9 mouse cellular contexts compared by ENCODE assay signal in genomic region chr10:75062189-75062561, GRCm38 (mm10). TPM values are rescaled to one million over a fixed set of nuclear protein-coding genes. Genes with fewer than 3 reads are reported as not detected.
DNase-seq lines count a peak whose midpoint lies in the region; ATAC-seq and TF ChIP-seq lines count a peak whose summit lies in the region.
"Had no signal": no experiment of that assay in that cellular context is flagged by ENCODE, and none has a peak within 500 bp of the region (broad histone marks: within the 10 kb centered on the region; RNA-seq: fewer than 3 reads in every experiment).

No protein-coding gene starts in this region.

- no peak for DNase-seq in left cerebral cortex, adult 2 months (ENCODE audit: extremely low spot score in 1 of 2, low spot score in 2 of 2)
- no peak for DNase-seq in left cerebral cortex, adult 11 months (ENCODE audit: low spot score)
- DNase-seq in heart, postnatal 14 days: peak; percentile 19 to 33
- DNase-seq in limb, embryonic 11.5 days (ENCODE audit: low spot score): peak; percentile 32
- DNase-seq in adrenal gland, adult 8-10 months: no peak
- DNase-seq in embryo, embryonic 10 days (ENCODE audit: low spot score): no peak

- H3K27me3 ChIP-seq in limb, embryonic 11.5 days (ENCODE audit: control insufficient read depth, insufficient read depth, low read length): 0 out of 2 replicates have a peak, but pooled peaks cover 2% of the 10 kb centered on the region
- no peaks in the 10 kb centered on the region for H3K27me3 ChIP-seq in midbrain, embryonic 16.5 days (ENCODE audit: control insufficient read depth, insufficient read depth, low read depth, low read length)

- TF ChIP-seq CTCF in left cerebral cortex, adult 2 months (IDR thresholded peaks at IDR 0.05): no peak

- WGBS in limb, embryonic 11.5 days: 19% methylated on average over 6 of the region's 6 CpGs
- 10% methylated on average over 6 of the region's 6 CpGs for WGBS in midbrain, embryonic 16.5 days

- intact Hi-C loops in left cerebral cortex, adult 2 months (cut with DNase I): loop anchor here (10.0 kb wide), 1 partner anchor 53 kb away; no protein-coding TSS in a partner anchor
- intact Hi-C loops in heart, postnatal 14 days (cut with DNase I): loop anchor here (5.0 kb wide), 1 partner anchor 40 kb away; no protein-coding TSS in a partner anchor

- H3K4me3 ChIP-seq in left cerebral cortex, adult 2 months: peak overlapping the region; percentile 87
- peak overlapping the region; percentile 82 for H3K4me3 ChIP-seq in limb, embryonic 11.5 days (ENCODE audit: low read depth, low read length)
- peak overlapping the region; percentile 85 for H3K4me3 ChIP-seq in midbrain, embryonic 16.5 days (ENCODE audit: low read depth, low read length)

- ATAC-seq in common myeloid progenitor, adult 5-6 weeks (replicated peaks; ENCODE audit: low read depth, poor library complexity, severe bottlenecking): peak; percentile 14; the same call in 1 of the 2 replicates
- ATAC-seq in limb, embryonic 11.5 days (ENCODE audit: insufficient number of reproducible peaks, low FRiP score, low TSS enrichment, low read depth): no peak
- no peak for ATAC-seq in midbrain, embryonic 16.5 days

- no peaks in the 10 kb centered on the region for H3K36me3 ChIP-seq in limb, embryonic 11.5 days (ENCODE audit: control insufficient read depth, insufficient read depth, low read length)
- no peaks in the 10 kb centered on the region for H3K36me3 ChIP-seq in midbrain, embryonic 16.5 days (ENCODE audit: control insufficient read depth, insufficient read depth, low read length)

- no peak overlapping the region for H3K27ac ChIP-seq in left cerebral cortex, adult 2 months
- H3K27ac ChIP-seq in limb, embryonic 11.5 days (replicated peaks; ENCODE audit: low read depth, low read length): no peak overlapping the region
- no peak overlapping the region for H3K27ac ChIP-seq in midbrain, embryonic 16.5 days (ENCODE audit: low read length)

- H3K4me2 ChIP-seq in limb, embryonic 11.5 days (ENCODE audit: low read depth, severe bottlenecking): peak overlapping the region; percentile 95
- H3K4me2 ChIP-seq in midbrain, embryonic 16.5 days (ENCODE audit: low read length): peak overlapping the region; percentile 94

- H3K4me1 ChIP-seq in limb, embryonic 11.5 days (ENCODE audit: control insufficient read depth, insufficient read depth, low read length): peaks cover 36% of the 10 kb centered on the region
- H3K4me1 ChIP-seq in midbrain, embryonic 16.5 days (ENCODE audit: control insufficient read depth, insufficient read depth, low read length): peaks cover 56% of the 10 kb centered on the region

- H3K9ac ChIP-seq in limb, embryonic 11.5 days (ENCODE audit: low read length): peak overlapping the region; percentile 83
- H3K9ac ChIP-seq in midbrain, embryonic 16.5 days (ENCODE audit: low read depth, low read length): peak overlapping the region; percentile 96

- H3K9me3 ChIP-seq in limb, embryonic 11.5 days (ENCODE audit: control insufficient read depth, low read length): no peaks in the 10 kb centered on the region
- H3K9me3 ChIP-seq in midbrain, embryonic 16.5 days (replicated peaks; ENCODE audit: control insufficient read depth, low read length, poor library complexity, severe bottlenecking): no peaks in the 10 kb centered on the region

RNA-seq across cellular contexts. Expression of gene Bcr, which starts 1.8 kb away (rescaled TPM):
- 100 to 1,000 TPM in 1 of 2 experiments, 10 to 100 TPM in 1; 99.6 to 113 TPM for total RNA-seq in left cerebral cortex, adult 2 months (2021)
- total RNA-seq in common myeloid progenitor, adult 5-6 weeks (2017): 17.5 and 33.8 TPM in 2 replicates
- 10 to 100 TPM; 11.6 to 12.3 TPM for total RNA-seq in heart, postnatal 14 days (2021)
- polyA plus RNA-seq in limb, embryonic 11.5 days (2014; fragmentation: Nextera tagmentation; extraction: Ambion mirVana): 7.5 and 11.4 TPM in 2 replicates
- 12.4 and 13.8 TPM in 2 replicates for polyA plus RNA-seq in midbrain, embryonic 16.5 days (2015; fragmentation: Nextera tagmentation; extraction: Ambion mirVana)
- 10 to 100 TPM; 33.7 to 76.4 (median 56.5) TPM for total RNA-seq in adrenal gland, adult 8-10 months (2022)

RNA-seq across cellular contexts. Expression of gene Rab36, which starts 25.3 kb away (rescaled TPM):
- 10 to 100 TPM; 31.6 to 35.7 TPM for total RNA-seq in left cerebral cortex, adult 2 months (2021)
- total RNA-seq in common myeloid progenitor, adult 5-6 weeks (2017): 0.23 and 0.63 TPM in 2 replicates
- 1 to 10 TPM in 1 of 2 experiments, under 1 TPM in 1; 0.80 to 1.2 TPM for total RNA-seq in heart, postnatal 14 days (2021)
- polyA plus RNA-seq in limb, embryonic 11.5 days (2014; fragmentation: Nextera tagmentation; extraction: Ambion mirVana): 11.1 and 12.8 TPM in 2 replicates
- polyA plus RNA-seq in midbrain, embryonic 16.5 days (2015; fragmentation: Nextera tagmentation; extraction: Ambion mirVana): 22.7 and 23.9 TPM in 2 replicates
- total RNA-seq in adrenal gland, adult 8-10 months (2022): 10 to 100 TPM; 14.1 to 46.3 (median 30.9) TPM

RNA-seq across cellular contexts. Expression of gene Rsph14, which starts 29.8 kb away (rescaled TPM):
- total RNA-seq in left cerebral cortex, adult 2 months (2021): not detected
- total RNA-seq in common myeloid progenitor, adult 5-6 weeks (2017): not detected in 2 replicates
- total RNA-seq in heart, postnatal 14 days (2021): not detected
- polyA plus RNA-seq in limb, embryonic 11.5 days (2014; fragmentation: Nextera tagmentation; extraction: Ambion mirVana): not detected in 2 replicates
- 0.55 and 0.62 TPM in 2 replicates for polyA plus RNA-seq in midbrain, embryonic 16.5 days (2015; fragmentation: Nextera tagmentation; extraction: Ambion mirVana)
- total RNA-seq in adrenal gland, adult 8-10 months (2022): 1 to 10 TPM in 2 of 4 experiments, under 1 TPM in 1, not detected in 1; 0.91 to 3.3 (median 1.5) TPM
- total RNA-seq: neutrophil, adult 5-6 weeks had no signal

Comparison
In these comparisons a context has a peak if more than half of its experiments do, and no peak if none do; other contexts are left out.
1. DNase-seq: peak in heart, postnatal 14 days (2 of 2) and limb, embryonic 11.5 days (single experiment); none in left cerebral cortex, adult 2 months (0 of 2), left cerebral cortex, adult 11 months (single experiment), adrenal gland, adult 8-10 months (single experiment) and embryo, embryonic 10 days (single experiment).
2. Peak in every context shown above with its lines, with median percentiles within 50 percentile points of each other: H3K4me3 ChIP-seq.